Mouse (Mus musculus): Measurements from ENCODE around the gene 9430097D07Rik. TPM values are rescaled to one million over a fixed set of nuclear protein-coding genes. Genes with fewer than 3 reads are reported as not detected.
A peak's percentile ranks its signal among the peaks of the same experiment; 100 is the strongest.

Gene 9430097D07Rik
- polyA plus RNA-seq, 1 experiment from 2014 or later: 0.25 TPM

DNA sequence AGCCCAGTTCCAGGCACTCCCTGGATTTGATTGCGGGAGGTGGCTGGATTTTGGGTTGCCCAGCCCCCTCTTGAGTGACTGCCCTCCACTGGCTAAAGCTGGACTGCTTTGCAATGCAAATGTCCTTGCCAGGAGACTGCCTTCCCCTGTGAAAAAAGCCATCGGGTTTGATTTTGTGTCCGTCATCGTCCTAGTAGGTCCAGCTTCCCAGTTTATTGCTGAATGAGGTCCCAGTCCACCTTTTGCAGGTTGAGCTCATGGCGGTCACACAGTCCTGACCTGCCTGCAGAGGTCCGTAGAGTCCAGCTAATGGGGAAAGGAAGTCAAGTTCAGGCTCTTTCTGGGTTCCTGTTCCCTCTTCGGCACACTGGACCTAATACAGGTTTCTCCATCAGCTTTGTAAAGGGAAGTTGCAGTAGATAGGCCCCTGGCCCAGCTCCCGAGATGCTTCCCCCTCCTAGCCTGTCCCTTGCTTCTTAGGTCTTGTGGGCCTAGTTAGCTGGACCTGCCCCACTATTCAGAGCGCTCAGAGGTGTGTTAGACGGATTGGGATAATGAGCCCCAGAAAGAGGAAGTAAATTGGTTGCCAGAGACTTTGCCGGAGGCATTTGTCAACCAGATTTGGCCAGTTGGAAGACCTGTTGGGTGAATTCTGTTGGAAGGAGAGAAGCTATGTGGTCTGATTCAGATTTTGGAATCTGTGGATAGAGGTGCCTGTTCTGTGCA, 38.7 kb downstream of the 9430097D07Rik start:
- no peak for ATAC-seq (ENCODE audit: low FRiP score, low read depth)
- 6% methylated on average over 11 of the region's 11 CpGs for WGBS
- no peaks in the 10 kb centered on the region for H3K9me3 ChIP-seq
- H3K9ac ChIP-seq: peak overlapping the region; percentile 95
- H3K27me3 ChIP-seq (replicated peaks): no peaks in the 10 kb centered on the region
- H3K27ac ChIP-seq: no peak overlapping the region
- H3K4me1 ChIP-seq: peaks cover 54% of the 10 kb centered on the region
- peak overlapping the region; percentile 90 for H3K4me2 ChIP-seq (replicated peaks)
- H3K4me3 ChIP-seq: peak overlapping the region; percentile 87
- H3K36me3 ChIP-seq: no peaks in the 10 kb centered on the region

DNA sequence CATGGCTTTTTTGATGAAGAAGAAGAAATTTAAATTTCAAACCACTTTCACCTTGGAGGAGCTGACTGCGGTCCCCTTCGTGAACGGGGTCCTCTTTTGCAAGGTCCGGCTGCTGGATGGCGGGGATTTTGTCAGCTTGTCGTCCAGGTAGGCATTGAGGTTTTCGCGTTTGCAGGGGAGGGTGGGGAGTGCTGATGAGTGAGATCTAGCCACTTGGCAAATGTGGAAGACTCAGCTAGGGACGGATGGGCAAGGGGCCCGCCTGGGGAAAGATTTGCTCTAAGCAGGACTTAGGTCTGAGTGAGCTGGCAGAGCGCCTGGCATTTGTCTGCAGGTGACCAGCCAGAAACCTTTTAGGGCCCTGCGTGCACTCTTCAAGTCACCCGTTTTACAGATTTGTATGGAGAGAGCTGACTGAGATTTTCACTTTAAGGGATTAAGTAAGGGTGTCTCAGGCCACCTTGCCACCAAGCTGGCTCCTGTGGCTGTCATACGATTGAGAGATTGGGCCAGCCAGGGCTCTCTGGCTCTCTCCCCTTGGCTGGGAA, 39.3 kb downstream of the 9430097D07Rik start:
- peak overlapping the region; percentile 87 for H3K4me3 ChIP-seq
- ATAC-seq (ENCODE audit: low FRiP score, low read depth): no peak
- 1% methylated on average over 14 of the region's 14 CpGs for WGBS
- peak overlapping the region; percentile 95 for H3K9ac ChIP-seq
- H3K36me3 ChIP-seq: no peaks in the 10 kb centered on the region
- peaks cover 54% of the 10 kb centered on the region for H3K4me1 ChIP-seq
- no peaks in the 10 kb centered on the region for H3K9me3 ChIP-seq
- no peak overlapping the region for H3K27ac ChIP-seq
- no peaks in the 10 kb centered on the region for H3K27me3 ChIP-seq (replicated peaks)
- peak overlapping the region; percentile 90 for H3K4me2 ChIP-seq (replicated peaks)

DNA sequence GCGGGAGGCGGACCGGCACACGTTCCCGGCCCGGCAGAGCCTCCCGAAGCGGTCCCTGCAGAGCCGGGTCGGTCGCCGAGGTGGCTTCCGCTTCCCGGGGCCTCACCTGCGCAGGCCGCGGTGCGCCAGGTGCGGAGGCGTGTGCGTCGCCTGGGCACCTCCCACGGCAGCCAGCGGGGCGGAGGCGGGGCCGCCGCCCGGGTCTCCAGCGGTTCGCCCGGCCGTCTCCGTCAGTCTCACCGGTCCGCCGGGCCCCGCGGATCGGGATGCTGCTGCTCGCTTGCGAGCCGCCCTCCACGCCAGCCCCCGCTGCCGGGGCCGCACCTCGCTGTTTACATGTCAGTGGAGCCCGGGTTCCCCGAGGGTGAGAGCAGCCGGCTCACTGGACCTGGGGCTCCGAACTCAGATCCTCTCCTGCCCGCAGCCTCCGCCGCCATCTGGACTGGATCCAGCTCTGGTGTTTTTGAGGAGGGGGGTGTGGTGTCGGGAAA, 39.9 kb downstream of the 9430097D07Rik start:
- Histone ChIP-seq H3K36me3 (no peaks in the 10 kb centered on the region), H3K4me2 (replicated peaks) (peak overlapping the region; percentile 90), H3K9ac (peak overlapping the region; percentile 95), H3K27ac (peak overlapping the region; percentile 86), H3K4me3 (peak overlapping the region; percentile 87), H3K4me1 (peaks cover 54% of the 10 kb centered on the region), H3K9me3 (no peaks in the 10 kb centered on the region), H3K27me3 (replicated peaks) (no peaks in the 10 kb centered on the region)
- no peak; the same call in 1 of the 2 replicates for ATAC-seq (ENCODE audit: low FRiP score, low read depth)
- WGBS: under 1% methylated on average over 56 of the region's 56 CpGs

DNA sequence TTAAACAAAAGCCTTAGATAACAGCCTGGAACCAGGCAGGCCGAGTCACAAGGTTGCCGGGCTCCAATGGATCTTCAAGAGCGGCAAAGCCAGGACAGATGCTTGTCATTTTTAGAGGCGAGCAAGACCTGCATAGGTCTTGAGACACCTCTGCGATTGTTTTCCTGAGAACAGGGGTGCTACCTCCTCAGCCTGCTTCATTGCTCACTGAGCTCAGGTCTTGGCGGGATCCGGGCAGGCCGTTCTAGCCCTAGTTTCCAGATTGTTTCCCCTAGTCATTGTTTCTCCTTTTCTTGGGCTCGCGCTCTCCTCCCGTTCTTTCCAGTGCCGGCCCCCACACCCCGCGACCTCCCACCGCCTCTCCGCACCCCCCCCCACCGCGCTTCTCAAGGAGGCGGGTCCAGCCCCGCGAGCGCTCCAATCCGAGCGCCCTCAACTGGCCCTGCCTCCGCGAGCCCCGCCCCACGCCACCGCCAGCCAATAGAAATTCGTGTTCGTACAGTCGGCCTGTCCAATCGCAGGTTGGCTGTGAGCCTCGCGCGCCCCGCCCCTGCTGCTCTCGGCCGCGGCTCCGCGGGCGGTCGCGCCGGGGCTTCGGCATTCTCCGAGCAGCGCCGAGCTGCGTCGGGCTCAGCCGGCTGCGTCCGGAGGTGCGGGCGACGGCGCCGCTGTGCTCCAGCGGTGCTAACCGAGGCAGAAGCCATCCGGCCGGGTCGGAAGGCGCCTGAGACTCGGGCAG, 40.6 kb downstream of the 9430097D07Rik start, which contains the start of gene Fam102a:
TSS of gene Fam102a (plus strand) at position 600 of the 739 bp plus-strand sequence.
- Histone ChIP-seq H3K4me1 (peaks cover 54% of the 10 kb centered on the region), H3K36me3 (no peaks in the 10 kb centered on the region), H3K9me3 (no peaks in the 10 kb centered on the region), H3K27me3 (replicated peaks) (no peaks in the 10 kb centered on the region), H3K27ac (peak within 1 kb of the TSS; percentile 86), H3K4me2 (replicated peaks) (peak within 1 kb of the TSS; percentile 90), H3K4me3 (peak within 1 kb of the TSS; percentile 87), H3K9ac (peak within 1 kb of the TSS; percentile 95)
- under 1% methylated on average over 67 of the region's 67 CpGs for WGBS
- peak; percentile 95 for ATAC-seq (ENCODE audit: low FRiP score, low read depth)

DNA sequence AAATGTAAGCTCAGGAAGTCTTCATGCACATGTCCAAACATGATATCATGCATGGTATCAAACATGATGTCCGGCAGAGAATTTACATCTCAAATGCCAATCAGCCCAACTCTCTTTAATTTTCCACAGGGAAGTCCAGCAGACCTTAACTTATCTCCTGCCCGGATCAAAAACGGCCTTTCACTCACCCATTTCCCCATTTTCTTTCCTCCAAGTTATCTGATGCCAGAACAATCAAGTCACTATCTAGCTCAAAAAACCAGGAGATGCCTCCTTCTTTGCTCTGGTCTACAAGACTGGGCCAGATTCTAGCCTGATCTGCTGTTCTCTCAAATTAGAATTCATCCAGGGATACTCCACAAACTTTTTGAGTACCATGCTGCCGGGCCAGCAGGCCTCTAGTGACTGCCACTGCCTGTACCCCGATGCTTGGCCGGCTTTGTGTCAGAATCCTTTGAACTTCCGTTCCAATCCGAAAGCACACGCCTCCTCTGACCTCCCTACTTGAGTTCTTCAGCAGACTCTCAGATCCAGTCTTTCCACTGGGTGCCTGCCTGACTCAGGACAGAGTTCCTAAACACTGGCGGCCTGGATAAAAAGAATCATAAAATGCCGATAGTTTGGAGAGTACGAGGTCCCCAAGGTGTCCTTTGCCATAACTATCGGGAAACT, 41.3 kb downstream of the 9430097D07Rik start:
- no peaks in the 10 kb centered on the region for H3K9me3 ChIP-seq
- peak overlapping the region; percentile 56 for H3K9ac ChIP-seq
- peak overlapping the region; percentile 90 for H3K4me2 ChIP-seq (replicated peaks)
- H3K4me3 ChIP-seq: peak overlapping the region; percentile 87
- H3K27me3 ChIP-seq (replicated peaks): no peaks in the 10 kb centered on the region
- H3K36me3 ChIP-seq: no peaks in the 10 kb centered on the region
- H3K4me1 ChIP-seq: peaks cover 47% of the 10 kb centered on the region
- H3K27ac ChIP-seq: peak overlapping the region; percentile 65
- no peak for ATAC-seq (ENCODE audit: low FRiP score, low read depth)
- WGBS: 13% methylated on average over 13 of the region's 13 CpGs

DNA sequence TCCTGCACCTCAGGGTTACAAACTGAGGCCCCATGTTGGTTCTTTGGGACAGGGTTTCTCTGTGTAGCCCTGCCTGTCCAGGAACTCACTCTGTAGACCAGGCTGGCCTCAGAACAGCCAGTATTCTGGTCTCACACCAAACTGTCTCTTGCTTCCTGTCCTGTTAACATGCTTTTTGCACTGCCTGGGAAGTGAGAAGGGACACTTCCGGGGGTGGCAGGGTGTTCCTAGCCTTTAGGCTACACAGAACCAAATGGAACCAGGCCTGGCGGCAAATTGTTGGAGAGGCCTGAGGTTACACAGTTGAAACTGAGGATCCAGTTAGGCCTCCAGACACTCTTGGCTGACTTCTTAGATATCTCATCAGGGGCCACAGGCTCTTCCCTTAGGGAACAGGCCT, 42.3 kb downstream of the 9430097D07Rik start:
- Histone ChIP-seq H3K4me3 (no peak overlapping the region), H3K27ac (no peak overlapping the region), H3K9ac (no peak overlapping the region), H3K36me3 (no peaks in the 10 kb centered on the region), H3K27me3 (replicated peaks) (no peaks in the 10 kb centered on the region), H3K4me1 (peaks cover 37% of the 10 kb centered on the region), H3K9me3 (no peaks in the 10 kb centered on the region), H3K4me2 (replicated peaks) (no peak overlapping the region)
- WGBS: 91% methylated on average over 2 of the region's 2 CpGs
- ATAC-seq (ENCODE audit: low FRiP score, low read depth): no peak

DNA sequence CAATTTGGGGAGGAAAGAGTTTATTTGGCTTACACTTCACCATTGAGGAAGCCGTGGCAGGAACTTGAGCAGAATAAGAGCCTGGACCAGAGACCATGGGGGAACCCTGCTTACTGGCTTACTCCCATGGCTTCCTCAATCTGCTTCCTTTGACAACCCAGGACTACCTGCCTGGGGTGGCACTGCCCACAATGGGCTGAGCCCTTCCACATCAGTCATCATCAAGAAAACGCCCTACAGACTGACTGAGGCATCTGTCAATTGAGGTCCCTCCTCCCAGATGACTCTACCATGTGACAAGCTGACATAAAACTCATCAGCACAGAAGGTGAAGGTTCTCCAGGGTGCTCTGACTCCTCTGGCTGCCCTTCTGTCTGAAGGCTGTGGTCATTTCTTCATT, 45.0 kb downstream of the 9430097D07Rik start:
- Histone ChIP-seq H3K36me3 (no peaks in the 10 kb centered on the region), H3K9me3 (no peaks in the 10 kb centered on the region), H3K27ac (no peak overlapping the region), H3K4me3 (no peak overlapping the region), H3K27me3 (replicated peaks) (no peaks in the 10 kb centered on the region), H3K9ac (no peak overlapping the region), H3K4me1 (peaks cover 11% of the 10 kb centered on the region), H3K4me2 (replicated peaks) (no peak overlapping the region)
- ATAC-seq (ENCODE audit: low FRiP score, low read depth): no peak
- WGBS: 84% methylated on average over 2 of the region's 2 CpGs

DNA sequence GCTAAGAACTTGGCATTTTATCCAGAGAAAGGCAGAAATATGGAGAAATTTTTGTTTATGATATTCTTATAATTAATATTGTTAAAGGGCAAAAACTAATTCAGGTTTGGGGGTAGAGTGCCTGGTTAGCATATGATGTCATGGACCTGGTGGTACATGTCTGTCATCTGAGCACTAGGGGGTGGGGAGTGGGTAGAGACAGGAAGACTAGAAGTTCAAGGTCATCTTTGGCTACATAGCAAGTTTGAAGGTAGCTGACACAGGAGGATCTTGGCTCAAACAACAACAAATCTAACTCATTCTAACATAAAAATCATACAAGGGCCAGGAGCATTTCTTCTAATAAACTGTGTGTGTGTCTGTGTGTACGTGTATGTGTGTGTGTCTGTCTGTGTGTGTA, 47.2 kb downstream of the 9430097D07Rik start:
- Histone ChIP-seq H3K9me3 (no peaks in the 10 kb centered on the region), H3K4me1 (no peaks in the 10 kb centered on the region), H3K27me3 (replicated peaks) (no peaks in the 10 kb centered on the region), H3K27ac (no peak overlapping the region), H3K4me3 (no peak overlapping the region), H3K36me3 (no peaks in the 10 kb centered on the region), H3K9ac (no peak overlapping the region), H3K4me2 (replicated peaks) (no peak overlapping the region)
- ATAC-seq (ENCODE audit: low FRiP score, low read depth): no peak
- WGBS: 73% methylated on average over 1 of the region's 1 CpGs

DNA sequence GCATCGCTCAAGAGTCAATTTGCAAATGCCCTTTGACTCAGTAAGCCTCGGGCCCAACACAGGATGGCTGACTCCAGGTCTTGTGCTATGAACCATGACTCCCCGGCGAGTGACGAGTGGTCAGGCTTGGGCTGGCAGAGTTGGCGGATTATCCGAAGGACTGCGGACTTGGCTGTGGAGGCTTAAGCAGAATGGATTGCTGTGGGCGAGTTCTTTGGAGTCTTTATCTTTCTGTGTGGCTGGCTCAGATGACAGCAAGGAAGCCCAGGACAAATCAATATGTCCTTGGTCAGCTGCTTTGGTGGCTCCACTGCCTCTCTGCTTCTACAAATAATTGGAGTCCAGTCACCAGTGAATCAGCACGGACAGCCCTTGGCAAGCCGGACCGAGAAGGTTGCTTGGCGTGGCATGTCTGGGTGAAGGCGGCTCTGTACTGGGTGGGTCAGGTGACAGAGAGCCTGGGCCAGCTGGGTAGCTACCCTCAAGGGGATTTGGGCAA, 48.0 kb downstream of the 9430097D07Rik start:
- no peak for ATAC-seq (ENCODE audit: low FRiP score, low read depth)
- WGBS: 83% methylated on average over 14 of the region's 14 CpGs
- Histone ChIP-seq H3K36me3 (no peaks in the 10 kb centered on the region), H3K9me3 (no peaks in the 10 kb centered on the region), H3K27ac (no peak overlapping the region), H3K4me2 (replicated peaks) (no peak overlapping the region), H3K4me3 (no peak overlapping the region), H3K9ac (no peak overlapping the region), H3K27me3 (replicated peaks) (no peaks in the 10 kb centered on the region), H3K4me1 (no peaks in the 10 kb centered on the region)

DNA sequence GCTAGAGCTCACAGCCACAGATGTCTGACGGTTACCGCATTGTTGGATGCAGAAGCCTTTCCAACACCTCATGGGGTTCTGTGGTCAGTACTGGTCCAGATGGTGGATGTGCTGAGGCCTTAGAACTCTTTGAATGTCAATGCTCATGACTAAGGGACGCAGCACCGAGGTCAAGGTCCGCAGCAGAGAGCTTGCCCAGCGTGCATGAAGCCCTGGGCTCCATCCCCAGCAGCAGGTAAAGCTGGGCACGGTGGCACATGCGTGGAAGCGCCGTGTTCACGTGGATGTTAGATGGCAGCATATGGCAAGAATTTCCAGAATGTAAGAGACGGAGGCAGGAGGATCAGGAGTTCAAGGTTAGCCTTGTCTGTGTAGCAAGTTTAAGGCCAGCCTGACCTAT, 49.7 kb downstream of the 9430097D07Rik start:
- Histone ChIP-seq H3K4me1 (no peaks in the 10 kb centered on the region), H3K27ac (no peak overlapping the region), H3K9me3 (no peaks in the 10 kb centered on the region), H3K36me3 (no peaks in the 10 kb centered on the region), H3K4me3 (no peak overlapping the region), H3K4me2 (replicated peaks) (no peak overlapping the region), H3K27me3 (replicated peaks) (no peaks in the 10 kb centered on the region), H3K9ac (no peak overlapping the region)
- ATAC-seq (ENCODE audit: low FRiP score, low read depth): no peak
- 89% methylated on average over 12 of the region's 12 CpGs for WGBS

DNA sequence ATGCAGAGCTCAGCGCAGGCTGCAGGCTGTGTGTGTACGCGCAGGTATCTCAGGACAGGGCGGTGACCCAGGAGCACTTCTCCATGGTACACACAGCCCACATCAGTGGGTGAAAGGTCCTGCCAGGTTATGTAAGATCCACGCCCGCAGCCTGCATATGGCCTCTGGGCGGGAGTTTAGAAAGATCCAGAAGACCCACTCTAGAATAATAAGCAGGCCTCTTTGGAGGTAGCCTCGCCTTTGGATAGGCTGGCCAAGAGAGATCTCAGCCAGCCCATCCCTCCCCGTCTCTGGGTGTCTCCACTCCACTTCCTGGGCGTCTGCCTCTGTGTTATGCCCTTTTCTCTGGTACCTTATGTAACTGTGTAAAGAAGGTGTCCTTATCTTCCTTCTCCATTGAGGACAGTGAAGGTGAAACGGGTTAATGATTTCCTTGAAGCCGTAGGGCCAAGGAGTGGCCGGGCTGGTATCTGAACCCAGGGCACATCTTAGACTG, 50.9 kb downstream of the 9430097D07Rik start:
- 93% methylated on average over 13 of the region's 13 CpGs for WGBS
- H3K27me3 ChIP-seq (replicated peaks): no peaks in the 10 kb centered on the region

More for the DNA sequence above, 50.9 kb downstream of the 9430097D07Rik start:
- H3K4me2 ChIP-seq (replicated peaks): no peak overlapping the region
- H3K4me3 ChIP-seq: no peak overlapping the region
- no peak for ATAC-seq (ENCODE audit: low FRiP score, low read depth)
- H3K36me3 ChIP-seq: no peaks in the 10 kb centered on the region
- H3K9me3 ChIP-seq: no peaks in the 10 kb centered on the region
- H3K4me1 ChIP-seq: no peaks in the 10 kb centered on the region
- H3K9ac ChIP-seq: no peak overlapping the region
- no peak overlapping the region for H3K27ac ChIP-seq
